12 mouse cellular contexts compared by ENCODE assay signal in the genomic region with DNA sequence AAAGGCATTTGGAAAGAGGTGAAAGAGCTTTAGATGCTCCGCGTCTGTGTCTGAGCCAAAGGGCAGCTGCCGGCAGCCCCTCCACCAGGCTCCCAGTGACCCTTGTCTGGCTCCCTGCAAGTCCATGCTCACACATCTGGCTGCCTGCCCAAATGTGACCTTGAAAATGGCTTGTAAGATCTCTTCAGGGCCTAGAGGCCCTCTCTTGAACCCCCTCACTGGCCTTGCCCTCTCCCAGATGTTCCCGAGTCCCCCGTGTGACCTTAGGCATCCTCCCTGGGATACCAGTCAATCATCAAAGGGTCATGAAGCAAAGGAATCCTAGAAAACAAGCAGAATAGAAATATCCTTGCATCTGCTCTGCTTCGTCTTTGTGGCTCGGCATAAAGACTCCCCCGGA.
A peak's percentile ranks its signal among the peaks of the same experiment; 100 is the strongest.
DNase-seq lines count a peak whose midpoint lies in the region; ATAC-seq and TF ChIP-seq lines count a peak whose summit lies in the region.
"Had no signal": no experiment of that assay in that cellular context is flagged by ENCODE, and none has a peak within 500 bp of the region (broad histone marks: within the 10 kb centered on the region; RNA-seq: fewer than 3 reads in every experiment).

No protein-coding gene starts in this region.

- intact Hi-C loops in left cerebral cortex, postnatal 4 days (cut with DNase I) = no loop called here

- peak; percentile 30 for DNase-seq in left cerebral cortex, postnatal 4 days
- no peak for DNase-seq in left cerebral cortex, adult 8-10 months (ENCODE audit: low spot score in 2 of 2)
- DNase-seq in stomach, postnatal 0 days (ENCODE audit: low spot score) = no peak
- DNase-seq in embryonic facial prominence, embryonic 10.5 days (ENCODE audit: low spot score) = peak; percentile 66
- peak; percentile 26 for DNase-seq in yolk sac, embryonic 10.5 days (ENCODE audit: low spot score)
- DNase-seq in kidney, adult 11 months = no peak
- DNase-seq: heart, adult 18-20 months; heart, postnatal 36 days; right cerebral cortex, adult 18-20 months had no signal

- no peak overlapping the region for H3K9ac ChIP-seq in stomach, embryonic 14.5 days (replicated peaks; ENCODE audit: low read depth, low read length)
- H3K9ac ChIP-seq in stomach, postnatal 0 days (ENCODE audit: low read length) = no peak overlapping the region
- no peak overlapping the region for H3K9ac ChIP-seq in forebrain, embryonic 15.5 days (replicated peaks)
- H3K9ac ChIP-seq: stomach, embryonic 15.5 days had no signal

- no peaks in the 10 kb centered on the region for H3K9me3 ChIP-seq in stomach, embryonic 14.5 days (ENCODE audit: control insufficient read depth, low read depth, low read length)
- H3K9me3 ChIP-seq in stomach, postnatal 0 days (ENCODE audit: control insufficient read depth, low read length) = no peaks in the 10 kb centered on the region
- no peaks in the 10 kb centered on the region for H3K9me3 ChIP-seq in embryonic facial prominence, embryonic 10.5 days
- H3K9me3 ChIP-seq in forebrain, embryonic 15.5 days = no peaks in the 10 kb centered on the region
- H3K9me3 ChIP-seq: stomach, embryonic 15.5 days had no signal

- no peak for TF ChIP-seq CTCF in stomach, postnatal 0 days (IDR thresholded peaks at IDR 0.05; ENCODE audit: low read depth)

- H3K4me3 ChIP-seq in stomach, embryonic 14.5 days (ENCODE audit: low read depth, low read length) = no peak overlapping the region
- no peak overlapping the region for H3K4me3 ChIP-seq in stomach, postnatal 0 days (ENCODE audit: low read depth, low read length)
- H3K4me3 ChIP-seq in embryonic facial prominence, embryonic 10.5 days = no peak overlapping the region
- H3K4me3 ChIP-seq in forebrain, embryonic 15.5 days = no peak overlapping the region
- H3K4me3 ChIP-seq: stomach, embryonic 15.5 days had no signal

- 0 out of 2 replicates have a peak, but pooled peaks have one; percentile 33 for ATAC-seq in stomach, embryonic 14.5 days (ENCODE audit: insufficient number of reproducible peaks, insufficient read depth, low FRiP score, low read depth)
- no peak for ATAC-seq in stomach, postnatal 0 days (ENCODE audit: low FRiP score, low TSS enrichment)
- no peak for ATAC-seq in forebrain, embryonic 15.5 days (replicated peaks)

- no peaks in the 10 kb centered on the region for H3K36me3 ChIP-seq in stomach, embryonic 14.5 days (ENCODE audit: control insufficient read depth, insufficient read depth, low read length)
- H3K36me3 ChIP-seq in stomach, postnatal 0 days (ENCODE audit: control insufficient read depth, insufficient read depth, low read length) = no peaks in the 10 kb centered on the region
- H3K36me3 ChIP-seq in embryonic facial prominence, embryonic 10.5 days (replicated peaks) = no peaks in the 10 kb centered on the region
- no peaks in the 10 kb centered on the region for H3K36me3 ChIP-seq in forebrain, embryonic 15.5 days
- H3K36me3 ChIP-seq: stomach, embryonic 15.5 days had no signal

- 61% methylated on average over 8 of the region's 8 CpGs for WGBS in stomach, embryonic 14.5 days
- 76% methylated on average over 8 of the region's 8 CpGs for WGBS in stomach, postnatal 0 days
- WGBS in embryonic facial prominence, embryonic 10.5 days = 24% methylated on average over 8 of the region's 8 CpGs
- 64% methylated on average over 8 of the region's 8 CpGs for WGBS in forebrain, embryonic 15.5 days

- no peak for TF ChIP-seq EP300 in stomach, postnatal 0 days (optimal IDR thresholded peaks at IDR 0.05)

- H3K4me1 ChIP-seq in stomach, embryonic 14.5 days (ENCODE audit: control insufficient read depth, insufficient read depth, low read length) = peaks cover 10% of the 10 kb centered on the region; the same call in 1 of the 2 replicates
- 0 out of 2 replicates have a peak, but pooled peaks cover 4% of the 10 kb centered on the region for H3K4me1 ChIP-seq in stomach, postnatal 0 days (replicated peaks; ENCODE audit: control insufficient read depth, insufficient read depth)
- peaks cover 44% of the 10 kb centered on the region for H3K4me1 ChIP-seq in embryonic facial prominence, embryonic 10.5 days
- peaks cover 21% of the 10 kb centered on the region for H3K4me1 ChIP-seq in forebrain, embryonic 15.5 days

- H3K27ac ChIP-seq in stomach, embryonic 14.5 days (ENCODE audit: low read length) = no peak overlapping the region
- no peak overlapping the region for H3K27ac ChIP-seq in stomach, postnatal 0 days (replicated peaks)
- H3K27ac ChIP-seq in embryonic facial prominence, embryonic 10.5 days (replicated peaks) = peak overlapping the region; percentile 75
- H3K27ac ChIP-seq in forebrain, embryonic 15.5 days (replicated peaks) = no peak overlapping the region
- H3K27ac ChIP-seq: stomach, embryonic 15.5 days had no signal

- H3K4me2 ChIP-seq in stomach, embryonic 14.5 days (replicated peaks; ENCODE audit: low read depth, low read length) = no peak overlapping the region
- no peak overlapping the region for H3K4me2 ChIP-seq in stomach, postnatal 0 days (replicated peaks; ENCODE audit: low read depth)
- H3K4me2 ChIP-seq in forebrain, embryonic 15.5 days (replicated peaks) = no peak overlapping the region
- H3K4me2 ChIP-seq: stomach, embryonic 15.5 days had no signal

- H3K27me3 ChIP-seq in stomach, embryonic 14.5 days (ENCODE audit: control insufficient read depth, insufficient read depth, low read length) = no peaks in the 10 kb centered on the region
- no peaks in the 10 kb centered on the region for H3K27me3 ChIP-seq in stomach, postnatal 0 days (ENCODE audit: control insufficient read depth, insufficient read depth, low read length)
- H3K27me3 ChIP-seq in embryonic facial prominence, embryonic 10.5 days (replicated peaks; ENCODE audit: low read depth, poor library complexity, severe bottlenecking) = peaks cover 5% of the 10 kb centered on the region; the same call in 1 of the 2 replicates
- peaks cover 13% of the 10 kb centered on the region; the same call in 1 of the 2 replicates for H3K27me3 ChIP-seq in forebrain, embryonic 15.5 days
- H3K27me3 ChIP-seq: stomach, embryonic 15.5 days had no signal

Comparison
In these comparisons a context has a peak if more than half of its experiments do, and no peak if none do; other contexts are left out.
1. DNase-seq: peak in left cerebral cortex, postnatal 4 days (single experiment), embryonic facial prominence, embryonic 10.5 days (single experiment) and yolk sac, embryonic 10.5 days (single experiment); none in left cerebral cortex, adult 8-10 months (0 of 2), stomach, postnatal 0 days (single experiment) and kidney, adult 11 months (single experiment).